Mouse (Mus musculus): ENCODE data around the gene Pou4f1. TPM values are rescaled to one million over a fixed set of nuclear protein-coding genes. Genes with fewer than 3 reads are reported as not detected.
A peak's percentile ranks its signal among the peaks of the same experiment; 100 is the strongest.
"Not testable (repeated sequence)": the region's sequence is repeated elsewhere in the genome, so short reads cannot be mapped to it uniquely, and the experiment has no call there.

The Pou4f1 gene
- under 1 TPM in 1 of 2 experiments, not detected in 1; 0.07 TPM for total RNA-seq (2021)

DNA sequence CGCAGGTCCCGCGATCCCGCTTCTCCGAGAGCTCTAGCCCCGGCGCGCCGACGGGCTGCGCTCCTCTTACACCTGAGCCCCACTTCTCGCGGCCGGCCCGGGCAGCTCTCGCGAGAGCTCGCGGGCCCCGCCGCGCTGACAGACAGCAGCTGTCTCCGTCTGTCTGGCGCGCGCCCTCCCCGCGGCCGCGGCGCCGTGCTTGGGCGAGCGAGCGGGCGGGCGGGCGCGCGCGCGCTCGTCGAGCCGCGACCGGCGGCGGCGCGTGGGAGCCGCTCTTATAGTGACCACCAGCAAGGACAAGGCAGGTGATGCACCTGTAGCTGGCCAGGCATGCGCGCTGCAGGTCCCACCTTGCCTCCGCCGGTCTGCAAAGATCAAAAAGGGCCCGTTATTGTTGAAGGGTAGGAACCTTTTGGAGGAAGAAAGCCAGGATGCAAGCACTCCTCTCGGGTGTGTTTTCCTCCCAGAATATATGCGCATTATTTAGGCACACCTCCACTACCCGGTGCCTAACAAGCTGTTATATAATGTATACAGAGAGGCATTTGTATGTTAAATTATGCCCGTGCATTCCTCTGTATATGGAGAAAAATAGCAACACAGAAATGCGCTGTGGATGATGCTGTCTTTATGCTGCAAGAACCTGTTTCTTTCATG, at the start of gene Pou4f1:
Pou4f1 (minus strand) TSS at position 34 of the 657 bp plus-strand sequence.
- intact Hi-C loops (cut with DNase I) = no loop called here
- DNase-seq (ENCODE audit: low spot score in 2 of 2) = no peak

DNA sequence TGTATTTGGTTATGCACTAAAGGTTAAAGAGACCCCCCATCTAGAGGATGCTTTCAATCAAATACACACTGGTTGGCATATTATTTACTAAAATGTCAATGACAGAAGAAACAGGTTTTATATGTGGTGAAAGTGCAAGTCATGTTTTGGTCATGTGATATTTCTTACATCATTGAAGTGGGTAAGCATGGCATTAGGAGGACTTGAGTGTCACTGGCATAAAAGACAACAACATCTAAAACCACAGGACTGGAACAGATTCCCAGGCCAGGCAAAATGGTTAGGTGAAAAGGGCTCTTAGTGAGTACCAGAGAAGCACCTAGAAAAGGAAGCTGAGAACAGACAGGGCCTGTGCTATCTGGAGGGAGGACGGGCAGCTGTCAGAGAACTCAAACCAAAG, 43.9 kb upstream of the Pou4f1 start:
- no peak for DNase-seq (ENCODE audit: low spot score in 2 of 2)
- intact Hi-C loops (cut with DNase I) = no loop called here

DNA sequence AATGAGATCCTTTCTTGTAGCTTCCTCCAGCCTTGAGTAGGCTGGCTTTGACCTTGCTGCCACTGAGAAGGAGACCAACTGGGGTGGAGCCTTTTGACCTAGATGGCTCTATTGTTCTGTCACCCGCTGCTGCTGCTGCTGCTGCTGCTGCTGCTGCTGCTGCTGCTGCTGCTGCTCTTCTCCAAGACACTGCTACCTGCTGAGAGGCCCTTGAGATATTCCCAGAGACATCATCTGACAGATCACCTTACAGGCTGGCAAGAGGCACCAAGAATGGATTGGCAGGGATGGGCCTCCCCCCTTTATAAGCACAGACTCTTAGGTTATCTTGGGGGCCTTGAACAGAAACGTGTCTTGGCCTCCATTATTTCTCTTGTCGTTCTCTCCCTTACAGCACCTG, 35.0 kb upstream of the Pou4f1 start:
- intact Hi-C loops (cut with DNase I); DNase-seq (ENCODE audit: low spot score in 2 of 2): not testable (repeated sequence)

GRCm38 (mm10) chr14:104479751-104480150, 12.0 kb upstream of the Pou4f1 start:
- intact Hi-C loops (cut with DNase I) = no loop called here
- DNase-seq (ENCODE audit: low spot score in 2 of 2) = no peak

DNA sequence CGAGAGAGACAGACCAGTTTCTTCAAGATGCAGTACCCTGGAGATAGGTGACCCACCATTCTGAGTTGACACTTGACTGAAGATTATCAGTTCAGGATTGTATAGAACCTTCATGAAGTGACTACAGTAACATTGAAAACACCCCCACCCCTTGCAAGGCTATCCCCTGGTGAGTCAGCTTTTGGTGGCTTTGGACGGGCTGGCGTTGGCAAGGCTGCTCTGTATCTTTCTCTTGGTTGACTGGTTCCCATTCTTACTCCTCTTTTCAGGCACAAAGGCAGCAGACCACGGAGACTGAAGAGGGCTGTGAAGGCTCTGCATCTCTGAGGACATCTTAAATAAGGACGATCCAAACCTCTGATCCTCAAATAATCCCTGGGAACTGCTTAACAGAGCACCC, 10.8 kb upstream of the Pou4f1 start:
- intact Hi-C loops (cut with DNase I) = no loop called here
- no peak for DNase-seq (ENCODE audit: low spot score in 2 of 2)

- intact Hi-C loops (cut with DNase I) = no loop called here
- DNase-seq (ENCODE audit: low spot score in 2 of 2) = no peak
Measured at GRCm38 (mm10) chr14:104477616-104478015, 9.8 kb upstream of the Pou4f1 start.

DNA sequence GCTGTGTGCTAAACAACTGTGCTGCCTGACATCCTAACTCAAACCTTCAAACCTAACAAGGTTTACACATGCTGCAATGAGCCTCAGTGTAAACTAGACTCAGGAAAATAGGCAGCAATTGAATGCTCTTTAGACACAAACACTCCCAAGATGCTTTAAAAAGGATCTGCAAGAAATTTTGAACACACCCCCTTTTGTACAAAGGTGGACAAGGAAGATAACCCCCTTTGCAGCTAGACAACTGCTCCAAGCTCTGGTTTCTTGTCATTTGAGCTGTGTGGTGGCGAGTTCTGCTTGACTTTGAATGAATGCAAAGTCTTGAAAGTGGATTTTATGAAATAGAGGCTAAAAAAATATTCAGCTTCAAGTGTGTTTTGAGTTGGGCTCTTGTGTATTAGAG, 7.6 kb upstream of the Pou4f1 start:
- no peak for DNase-seq (ENCODE audit: low spot score in 2 of 2)
- intact Hi-C loops (cut with DNase I) = no loop called here

DNA sequence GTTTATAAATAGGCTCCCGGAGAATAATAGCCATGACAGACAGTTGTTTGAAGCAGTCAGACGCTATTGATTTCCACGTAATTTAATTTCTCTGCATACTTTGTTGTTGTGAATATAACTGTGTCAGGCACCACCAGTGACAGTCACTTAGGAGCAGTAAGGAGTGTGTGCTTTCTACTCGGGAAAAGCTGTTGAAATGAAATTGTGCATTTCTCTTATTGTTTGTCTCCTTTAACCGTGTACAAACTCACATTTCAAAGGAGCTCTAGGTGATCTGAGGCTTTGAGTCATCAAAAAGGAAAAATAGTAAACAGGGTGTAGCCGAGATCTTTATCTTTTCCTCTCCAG, 798 bp upstream of the Pou4f1 start:
- DNase-seq (ENCODE audit: low spot score in 2 of 2) = no peak
- intact Hi-C loops (cut with DNase I) = no loop called here

- no peak for DNase-seq (ENCODE audit: low spot score in 2 of 2)
- intact Hi-C loops (cut with DNase I) = no loop called here
Measured at GRCm38 (mm10) chr14:104467133-104467965, 450 bp downstream of the Pou4f1 start.

GRCm38 (mm10) chr14:104466557-104466956, 1.2 kb downstream of the Pou4f1 start:
- intact Hi-C loops (cut with DNase I) = no loop called here
- DNase-seq (ENCODE audit: low spot score in 2 of 2) = no peak

DNA sequence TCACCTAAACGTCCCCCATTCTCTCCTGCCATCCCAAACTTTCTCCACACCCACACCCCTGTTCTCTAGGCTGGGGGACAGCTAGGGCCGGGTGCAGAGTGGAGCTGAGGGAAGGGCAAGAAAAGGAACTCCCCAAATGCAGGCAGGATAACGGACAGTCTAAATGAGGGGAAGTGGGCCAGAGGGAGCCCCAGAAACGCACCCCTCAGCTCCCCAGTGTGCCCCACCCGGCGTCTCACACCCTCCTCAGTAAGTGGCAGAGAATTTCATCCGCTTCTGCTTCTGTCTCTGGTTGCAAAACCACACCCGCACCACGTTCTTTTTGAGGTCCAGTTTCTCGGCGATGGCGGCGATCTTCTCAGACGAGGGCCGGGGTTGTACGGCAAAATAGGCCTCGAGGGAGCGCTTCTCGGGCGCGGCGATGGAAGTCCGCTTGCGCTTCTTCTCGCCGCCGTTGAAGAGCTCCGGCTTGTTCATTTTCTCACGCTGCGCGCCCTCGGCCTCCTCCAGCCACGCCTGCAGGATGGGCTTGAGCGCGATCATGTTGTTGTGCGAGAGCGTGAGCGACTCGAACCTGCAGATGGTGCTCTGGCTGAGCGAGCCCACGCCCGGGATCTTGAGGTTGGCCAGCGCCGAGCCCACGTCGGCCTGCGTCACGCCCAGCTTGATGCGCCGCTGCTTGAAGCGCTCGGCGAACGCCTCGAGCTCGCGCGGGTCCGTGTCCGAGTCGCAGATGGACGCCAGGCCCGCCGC, 2.1 kb downstream of the Pou4f1 start:
- DNase-seq (ENCODE audit: low spot score in 2 of 2) = no peak
- intact Hi-C loops (cut with DNase I) = no loop called here

- no peak for DNase-seq (ENCODE audit: low spot score in 2 of 2)
- intact Hi-C loops (cut with DNase I) = loop anchor here (5.0 kb wide), 2 partner anchors 57 to 433 kb away; partner anchors contain the start of gene Rnf219
Measured at GRCm38 (mm10) chr14:104464841-104465240, 3.0 kb downstream of the Pou4f1 start.

DNA sequence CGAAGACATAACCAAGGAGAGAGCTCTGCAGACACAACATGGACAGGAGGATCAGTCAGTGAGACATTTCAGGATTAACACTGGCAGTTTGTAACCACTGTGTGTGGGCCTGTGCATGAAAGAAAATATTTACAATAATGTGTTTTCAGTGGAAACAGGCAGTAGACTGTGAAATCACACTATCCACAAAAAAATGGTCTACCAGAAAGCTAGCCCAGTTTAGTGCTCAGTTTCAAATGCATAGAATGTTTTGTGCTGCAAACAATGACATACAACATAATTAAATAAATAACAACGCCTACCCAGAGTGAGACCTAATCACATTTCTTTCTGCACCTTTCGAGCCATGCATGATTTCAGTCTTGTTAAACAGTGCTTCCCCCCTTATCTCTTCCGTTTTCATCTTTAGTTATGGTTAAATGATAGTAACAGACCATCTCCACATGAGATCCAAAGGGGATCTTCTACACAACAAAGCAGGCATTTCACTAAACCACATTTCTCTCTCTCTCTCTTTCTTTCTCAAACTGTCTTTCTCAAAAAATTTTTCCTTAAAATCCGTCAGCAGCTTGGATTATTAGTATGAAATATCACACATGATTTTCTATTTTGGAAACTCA, 4.1 kb downstream of the Pou4f1 start:
- intact Hi-C loops (cut with DNase I) = loop anchor here (5.0 kb wide), 2 partner anchors 59 to 431 kb away; partner anchors contain the start of gene Rnf219
- DNase-seq (ENCODE audit: low spot score in 2 of 2) = no peak

GRCm38 (mm10) chr14:104461286-104462240, 6.2 kb downstream of the Pou4f1 start:
- intact Hi-C loops (cut with DNase I) = loop anchor here (5.0 kb wide), 2 partner anchors 61 to 429 kb away; partner anchors contain the start of gene Rnf219

DNA sequence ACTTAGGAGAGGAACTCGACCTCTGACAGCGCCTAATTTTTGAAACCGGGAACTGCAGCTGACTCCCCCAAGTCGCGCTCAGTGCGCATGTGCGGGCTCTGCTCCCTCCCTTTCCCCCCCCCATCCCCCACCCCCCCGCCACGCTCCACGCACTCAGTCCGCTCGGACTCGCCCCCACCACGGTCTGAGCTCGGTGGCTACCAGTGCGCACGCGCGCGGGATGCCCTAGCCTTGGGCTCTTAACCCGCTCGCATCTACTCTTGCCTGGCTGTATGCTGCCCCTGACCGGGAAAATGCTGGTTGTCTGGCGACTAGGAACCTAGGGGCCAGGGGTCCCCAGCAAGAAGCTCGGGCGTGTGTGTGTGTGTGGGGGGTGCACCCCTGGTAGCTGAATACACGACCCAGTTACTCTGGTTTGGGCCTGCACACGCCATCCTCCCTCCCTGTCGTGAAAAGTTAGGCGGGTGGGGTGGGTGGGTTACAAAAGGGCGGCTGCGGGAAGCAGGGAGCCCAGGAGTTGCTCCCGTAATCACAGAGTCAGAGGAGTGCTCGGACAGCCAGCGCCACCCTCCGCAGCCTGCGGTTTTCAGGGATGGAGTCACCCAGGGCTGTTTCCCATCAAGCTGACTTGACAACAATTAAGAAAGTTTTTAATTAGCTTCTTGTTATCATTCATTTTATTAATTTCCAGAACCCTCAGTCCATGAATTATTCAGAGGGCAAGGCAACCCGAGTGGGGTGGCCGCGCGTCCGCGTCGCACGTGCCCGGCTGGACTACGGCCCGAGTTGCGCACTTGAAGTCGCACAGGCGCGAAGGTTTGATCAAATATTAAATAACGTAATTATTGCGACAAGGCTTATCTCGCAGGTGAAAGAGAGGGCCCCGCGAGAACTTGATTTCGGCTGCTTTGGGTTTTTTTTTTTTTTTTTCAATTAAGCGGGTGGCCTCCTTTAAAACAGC, 7.2 kb downstream of the Pou4f1 start:
- intact Hi-C loops (cut with DNase I) = loop anchor here (5.0 kb wide), 2 partner anchors 62 to 428 kb away; partner anchors contain the start of gene Rnf219
- no peak for DNase-seq (ENCODE audit: low spot score in 2 of 2)

More at GRCm38 (mm10) chr14:104461286-104462240, 6.2 kb downstream of the Pou4f1 start:
- DNase-seq (ENCODE audit: low spot score in 2 of 2) = peak in 1 of 2 experiments; percentile 31

- intact Hi-C loops (cut with DNase I) = loop anchor here (2.0 to 5.0 kb wide), 3 partner anchors 63 to 427 kb away; partner anchors contain the start of gene Rnf219
- no peak for DNase-seq (ENCODE audit: low spot score in 2 of 2)
Measured at GRCm38 (mm10) chr14:104459513-104460111, 8.2 kb downstream of the Pou4f1 start.

Data from left cerebral cortex, postnatal 25 days (tissue).